Mouse (Mus musculus) stomach, adult 2 months (tissue): Measurements from ENCODE around the gene Btbd2. TPM values are rescaled to one million over a fixed set of nuclear protein-coding genes. Genes with fewer than 3 reads are reported as not detected.

Experiments
- polyA plus RNA-seq: library from polyadenylated mRNA; depleted of rRNA; stranded (reverse); fragments of >200 nt; gene quantifications from 2 replicates; pipeline ENCODE4 v1.2.3, GENCODE M21; 2012; rRNA removed

Btbd2 gene
- polyA plus RNA-seq = 38.9 and 41.5 TPM in 2 replicates

GRCm38 (mm10) chr10:80656863-80657623 lies at the start of gene Btbd2:
TSS of gene Btbd2 (minus strand) at chr10:80657071.

GRCm38 (mm10) chr10:80701721-80702535 lies 45.1 kb upstream of the Btbd2 start, which contains the start of the genes Mob3a and Izumo4:
TSS of gene Mob3a (minus strand) at chr10:80701977.
TSS of gene Izumo4 (plus strand) at chr10:80702184.

GRCm38 (mm10) chr10:80677942-80678436 lies 21.1 kb upstream of the Btbd2 start, which contains the start of gene Mknk2:
TSS of gene Mknk2 (minus strand) at chr10:80678112.

GRCm38 (mm10) chr10:80622661-80623456 lies 34.0 kb downstream of the Btbd2 start, which contains the start of gene Csnk1g2:
TSS of gene Csnk1g2 (plus strand) at chr10:80622838.

GRCm38 (mm10) chr10:80605721-80606120 lies 51.1 kb downstream of the Btbd2 start, which contains the start of gene Gm49322:
TSS of gene Gm49322 (plus strand) at chr10:80606021.

GRCm38 (mm10) chr10:80602698-80603325 lies 54.1 kb downstream of the Btbd2 start, which contains the start of the genes Scamp4 and Adat3:
TSS of gene Scamp4 (plus strand) at chr10:80602872.
TSS of gene Adat3 (plus strand) at chr10:80602880.

Other genes with a start within 250 kb of the Btbd2 start
- gene Tcf3, start 223.4 kb downstream of the Btbd2 start, polyA plus RNA-seq = 34.4 and 36.4 TPM in 2 replicates
- gene Onecut3, start 162.2 kb downstream of the Btbd2 start, polyA plus RNA-seq = 1.2 and 1.8 TPM in 2 replicates
- gene Atp8b3, start 117.9 kb downstream of the Btbd2 start, polyA plus RNA-seq = not detected in 2 replicates
- gene Rexo1, start 95.5 kb downstream of the Btbd2 start, polyA plus RNA-seq = 24.4 and 24.8 TPM in 2 replicates
- 17.2 and 26.0 TPM in 2 replicates for gene Klf16, start 79.8 kb downstream of the Btbd2 start, polyA plus RNA-seq
- gene Abhd17a, start 66.7 kb downstream of the Btbd2 start, polyA plus RNA-seq = 263 and 463 TPM in 2 replicates
- gene Scamp4, start 54.2 kb downstream of the Btbd2 start, polyA plus RNA-seq = 91.7 and 103 TPM in 2 replicates
- 10.5 and 14.2 TPM in 2 replicates for gene Adat3, start 54.2 kb downstream of the Btbd2 start, polyA plus RNA-seq
- 0.62 and 1.2 TPM in 2 replicates for gene Gm49322, start 51.0 kb downstream of the Btbd2 start, polyA plus RNA-seq
- gene Csnk1g2, start 34.2 kb downstream of the Btbd2 start, polyA plus RNA-seq = 114 and 151 TPM in 2 replicates
- gene Mknk2, start 21.0 kb upstream of the Btbd2 start, polyA plus RNA-seq = 165 and 210 TPM in 2 replicates
- gene Mob3a, start 44.9 kb upstream of the Btbd2 start, polyA plus RNA-seq = 15.0 and 20.9 TPM in 2 replicates
- 30.1 and 36.5 TPM in 2 replicates for gene Izumo4, start 45.1 kb upstream of the Btbd2 start, polyA plus RNA-seq
- gene Ap3d1, start 85.2 kb upstream of the Btbd2 start, polyA plus RNA-seq = 53.8 and 63.4 TPM in 2 replicates
- 20.4 and 21.6 TPM in 2 replicates for gene Dot1l, start 98.1 kb upstream of the Btbd2 start, polyA plus RNA-seq
- 28.3 and 33.0 TPM in 2 replicates for gene Sf3a2, start 141.1 kb upstream of the Btbd2 start, polyA plus RNA-seq
- gene Plekhj1, start 141.6 kb upstream of the Btbd2 start, polyA plus RNA-seq = 26.0 and 33.2 TPM in 2 replicates
- 11.5 and 23.8 TPM in 2 replicates for gene Amh, start 148.2 kb upstream of the Btbd2 start, polyA plus RNA-seq
- 2.5 and 3.3 TPM in 2 replicates for gene Jsrp1, start 156.4 kb upstream of the Btbd2 start, polyA plus RNA-seq
- gene Oaz1, start 169.6 kb upstream of the Btbd2 start, polyA plus RNA-seq = 614 and 821 TPM in 2 replicates
- 0.53 and 0.84 TPM in 2 replicates for gene Lingo3, start 187.0 kb upstream of the Btbd2 start, polyA plus RNA-seq
- gene Lsm7, start 198.1 kb upstream of the Btbd2 start, polyA plus RNA-seq = 58.8 and 71.4 TPM in 2 replicates
- gene Sppl2b, start 198.2 kb upstream of the Btbd2 start, polyA plus RNA-seq = 48.6 and 56.7 TPM in 2 replicates
- 19.4 and 39.8 TPM in 2 replicates for gene Tmprss9, start 214.8 kb upstream of the Btbd2 start, polyA plus RNA-seq
- 106 and 120 TPM in 2 replicates for gene Timm13, start 243.9 kb upstream of the Btbd2 start, polyA plus RNA-seq